Mouse (Mus musculus): Measurements from ENCODE around the gene Sfi1. TPM values are rescaled to one million over a fixed set of nuclear protein-coding genes. Genes with fewer than 3 reads are reported as not detected.
"Not testable (repeated sequence)": the region's sequence is repeated elsewhere in the genome, so short reads cannot be mapped to it uniquely, and the experiment has no call there.

Sfi1 gene
- polyA plus RNA-seq, 1 experiment: 14.1 TPM

DNA sequence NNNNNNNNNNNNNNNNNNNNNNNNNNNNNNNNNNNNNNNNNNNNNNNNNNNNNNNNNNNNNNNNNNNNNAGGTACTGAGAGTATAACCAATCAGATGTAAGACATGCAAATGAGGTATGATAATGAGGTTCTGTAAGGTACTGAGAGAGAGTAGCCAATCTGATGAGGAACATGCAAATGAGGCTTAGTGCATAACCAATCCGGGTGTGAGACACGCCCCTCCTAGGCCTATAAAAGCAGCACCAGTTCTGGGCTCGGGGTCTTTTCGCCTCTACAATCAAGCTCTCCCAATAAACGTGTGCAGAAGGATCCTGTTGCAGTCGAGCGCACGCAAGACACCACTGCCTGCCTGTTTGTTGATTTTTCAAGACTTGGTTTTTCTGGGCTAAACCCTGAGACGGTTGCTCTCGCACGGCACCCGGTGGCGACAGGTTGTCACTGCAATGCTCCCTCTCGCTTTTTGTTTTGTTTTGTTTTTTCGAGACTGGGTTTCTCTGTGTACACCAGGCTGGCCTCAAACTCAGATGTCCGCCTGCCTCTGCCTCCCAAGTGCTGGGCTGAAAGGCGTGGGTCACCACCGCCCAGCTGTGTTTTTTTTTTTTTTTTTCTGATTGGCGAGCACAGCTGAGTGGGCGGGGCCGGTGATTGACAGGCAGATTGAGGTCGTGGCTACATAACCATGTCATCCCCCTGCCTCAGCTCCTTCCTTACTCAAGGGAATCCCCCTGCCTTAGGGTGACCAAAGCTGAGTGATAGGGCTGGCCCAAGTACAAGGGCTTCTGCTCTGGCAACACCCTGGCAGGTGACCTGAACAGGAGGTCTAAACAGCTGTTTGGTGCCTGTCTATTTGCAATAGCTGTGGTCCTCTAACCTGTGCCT, 68.1 kb downstream of the Sfi1 start:
- DNase-seq (ENCODE audit: low read depth, low spot score): not testable (repeated sequence)

DNA sequence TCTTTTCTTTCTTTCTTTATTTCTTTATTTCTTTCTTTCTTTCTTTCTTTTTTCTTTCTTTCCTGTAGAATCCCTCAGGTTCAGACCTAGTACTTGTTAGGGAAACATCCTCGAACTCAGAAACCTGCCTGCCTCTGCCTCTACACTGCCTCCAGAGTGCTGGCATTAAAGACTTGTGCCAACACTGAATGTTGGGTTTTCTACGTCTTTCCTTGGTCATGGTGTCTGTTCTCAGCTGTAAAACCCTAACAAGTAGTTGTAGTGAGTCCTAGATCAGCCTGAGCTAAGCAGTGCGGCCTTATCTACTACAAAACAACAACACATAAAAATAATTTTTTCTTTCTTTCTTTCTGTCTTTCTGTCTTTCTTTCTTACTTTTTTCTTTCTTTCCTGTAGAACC, 78.9 kb downstream of the Sfi1 start:
- WGBS: 60% methylated on average over 3 of the region's 3 CpGs
- DNase-seq (ENCODE audit: low read depth, low spot score): no peak

More for the DNA sequence above, 68.1 kb downstream of the Sfi1 start:
- WGBS: 60% methylated on average over 20 of the region's 22 CpGs

DNA sequence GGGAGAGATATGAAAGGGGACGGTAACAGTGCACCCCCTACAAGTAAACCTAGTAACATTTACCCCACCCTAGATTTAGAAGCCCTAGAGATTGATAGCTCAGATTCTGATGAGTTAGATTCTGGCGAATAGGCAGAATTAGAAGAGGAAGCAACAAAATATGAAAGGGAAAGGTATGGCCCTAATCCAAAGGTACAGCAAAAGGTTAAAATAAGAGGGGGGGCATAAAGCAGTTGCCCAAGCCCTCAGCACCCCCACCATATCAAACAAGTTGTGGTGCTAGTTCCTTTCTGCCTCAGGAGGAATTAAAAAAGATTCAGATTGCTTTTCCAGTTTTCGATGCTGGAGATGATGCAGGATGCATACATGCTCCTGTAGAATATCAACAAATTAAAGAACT, 87.1 kb downstream of the Sfi1 start:
- WGBS: 74% methylated on average over 3 of the region's 3 CpGs
- no peak for DNase-seq (ENCODE audit: low read depth, low spot score)

DNA sequence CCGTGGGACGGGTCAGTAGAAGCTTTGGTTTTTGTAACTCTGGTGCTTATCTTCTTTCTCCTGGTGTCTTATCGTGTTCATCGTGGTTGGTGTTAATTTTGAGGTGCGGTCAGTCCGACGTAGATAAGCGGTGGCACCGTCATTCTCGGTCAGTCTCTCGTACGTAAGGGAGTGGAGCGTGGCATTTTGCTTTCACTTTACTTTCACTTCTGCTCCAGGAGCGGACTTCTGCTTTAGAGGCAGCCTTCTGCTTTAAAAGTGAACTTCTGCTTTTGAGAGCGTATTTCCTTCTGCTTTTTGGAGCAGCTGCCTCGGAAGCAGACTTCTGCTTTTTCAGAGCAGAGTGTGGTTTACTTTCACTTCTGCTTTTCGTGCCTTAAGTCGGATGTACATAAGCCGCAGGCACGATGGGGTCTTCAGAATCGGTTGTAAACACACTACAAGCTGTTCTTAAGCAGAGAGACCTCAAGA, 88.0 kb downstream of the Sfi1 start:
- no peak for DNase-seq (ENCODE audit: low read depth, low spot score)
- WGBS: 82% methylated on average over 21 of the region's 21 CpGs

DNA sequence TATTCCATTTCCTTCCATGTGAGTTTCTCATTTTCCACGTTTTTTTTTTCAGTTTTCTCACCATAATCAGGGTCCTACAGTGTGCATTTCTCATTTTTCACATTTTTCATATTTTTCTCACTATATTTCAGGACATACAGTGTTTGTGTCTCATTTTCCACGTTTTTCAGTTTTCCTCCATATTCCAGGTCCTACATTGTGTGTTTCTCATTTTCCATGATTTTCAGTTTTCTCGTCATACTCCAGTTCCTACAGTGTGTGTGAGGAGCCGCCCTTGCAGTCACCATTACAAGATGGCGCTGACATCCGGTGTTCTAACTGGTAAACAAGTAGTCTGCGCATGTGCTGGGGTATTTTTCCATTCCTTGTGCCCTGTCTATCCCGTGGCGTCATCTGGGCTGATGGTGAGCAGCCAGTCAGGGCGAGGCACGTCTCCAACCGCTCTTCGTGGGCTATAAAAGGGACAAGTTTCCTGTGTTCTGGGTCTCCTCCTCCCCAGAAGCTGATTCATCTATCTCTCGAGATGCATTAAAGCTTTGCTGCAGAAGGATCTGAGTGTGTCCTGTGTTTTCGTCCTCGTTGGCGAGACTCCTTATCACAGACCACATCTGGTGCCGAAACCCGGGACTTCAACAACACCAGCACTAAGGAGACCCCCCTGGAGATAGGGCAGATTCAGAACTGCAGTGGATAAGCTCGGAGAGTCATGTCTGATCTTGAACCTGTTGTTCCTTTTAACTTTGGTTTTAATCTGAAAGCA, 88.6 kb downstream of the Sfi1 start:
- 82% methylated on average over 20 of the region's 20 CpGs for WGBS
- DNase-seq (ENCODE audit: low read depth, low spot score): not testable (repeated sequence)

DNA sequence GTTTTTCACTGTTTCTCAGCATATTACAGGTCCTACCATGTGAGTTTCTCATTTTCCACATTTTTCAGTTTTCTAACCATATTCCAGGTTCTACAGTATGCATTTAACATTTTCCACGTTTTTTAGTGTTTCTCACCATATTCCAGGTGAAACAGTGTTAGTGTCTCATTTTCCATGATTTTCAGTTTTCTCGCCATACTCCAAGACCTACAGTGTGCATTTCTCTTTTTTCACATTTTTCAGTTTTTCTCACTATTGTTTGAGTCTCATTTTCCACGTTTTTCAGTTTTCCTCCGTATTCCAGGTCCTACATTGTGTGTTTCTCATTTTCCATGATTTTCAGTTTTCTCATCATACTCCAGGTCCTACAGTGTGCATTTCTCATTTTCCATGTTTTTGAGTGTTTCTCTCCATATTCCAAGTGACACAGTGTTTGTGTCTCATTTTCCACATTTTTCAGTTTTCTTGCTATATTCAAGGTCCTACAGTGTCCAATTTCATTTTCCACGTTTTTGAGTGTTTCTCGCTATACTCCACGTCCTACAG, 89.6 kb downstream of the Sfi1 start:
- 59% methylated on average over 7 of the region's 7 CpGs for WGBS
- DNase-seq (ENCODE audit: low read depth, low spot score): no peak

DNA sequence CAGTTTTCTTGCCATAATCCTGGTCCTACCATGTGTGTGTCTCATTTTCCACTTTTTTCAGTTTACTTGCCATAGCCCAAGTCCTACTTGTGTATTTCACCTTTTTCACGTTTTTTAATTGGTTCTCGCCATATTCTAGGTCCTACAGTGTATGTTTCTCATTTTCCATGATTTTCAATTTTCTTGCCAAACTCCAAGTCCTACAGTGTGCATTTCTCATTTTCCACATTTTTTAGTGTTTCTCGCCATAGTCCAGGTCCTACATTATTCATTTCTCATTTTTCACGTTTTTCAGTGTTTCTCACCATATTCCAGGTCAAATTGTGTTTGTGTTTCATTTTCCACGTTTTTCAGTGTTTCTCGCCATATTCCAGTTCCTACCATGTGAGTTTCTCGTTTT, 90.6 kb downstream of the Sfi1 start:
- 70% methylated on average over 7 of the region's 7 CpGs for WGBS
- DNase-seq (ENCODE audit: low read depth, low spot score): not testable (repeated sequence)

DNA sequence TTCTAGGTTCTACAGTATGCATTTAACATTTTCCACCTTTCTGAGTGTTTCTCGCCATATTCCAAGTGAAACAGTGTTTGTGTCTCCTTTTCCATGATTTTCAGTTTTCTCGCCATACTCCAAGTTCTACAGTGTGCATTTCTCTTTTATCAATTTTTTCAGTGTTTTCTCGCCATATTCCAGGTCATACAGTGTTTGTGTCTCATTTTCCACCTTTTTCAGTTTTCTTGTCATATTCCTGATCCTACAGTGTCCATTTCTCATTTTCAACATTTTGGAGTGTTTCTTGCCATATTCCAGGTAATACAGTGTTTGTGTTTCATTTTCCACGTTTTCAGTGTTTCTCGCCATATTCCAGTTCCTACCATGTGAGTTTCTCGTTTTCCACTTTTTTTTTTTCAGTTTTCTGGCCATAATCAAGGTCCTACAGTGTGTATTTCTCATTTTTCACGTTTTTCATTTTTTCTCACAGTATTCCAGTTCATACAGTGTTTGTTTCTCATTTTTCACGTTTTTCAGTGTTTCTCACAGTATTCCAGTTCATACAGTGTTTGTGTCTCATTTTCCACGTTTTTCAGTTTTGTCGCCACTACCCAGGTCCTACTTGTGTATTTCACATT, 91.3 kb downstream of the Sfi1 start:
- no peak for DNase-seq (ENCODE audit: low read depth, low spot score)
- 70% methylated on average over 10 of the region's 10 CpGs for WGBS

DNA sequence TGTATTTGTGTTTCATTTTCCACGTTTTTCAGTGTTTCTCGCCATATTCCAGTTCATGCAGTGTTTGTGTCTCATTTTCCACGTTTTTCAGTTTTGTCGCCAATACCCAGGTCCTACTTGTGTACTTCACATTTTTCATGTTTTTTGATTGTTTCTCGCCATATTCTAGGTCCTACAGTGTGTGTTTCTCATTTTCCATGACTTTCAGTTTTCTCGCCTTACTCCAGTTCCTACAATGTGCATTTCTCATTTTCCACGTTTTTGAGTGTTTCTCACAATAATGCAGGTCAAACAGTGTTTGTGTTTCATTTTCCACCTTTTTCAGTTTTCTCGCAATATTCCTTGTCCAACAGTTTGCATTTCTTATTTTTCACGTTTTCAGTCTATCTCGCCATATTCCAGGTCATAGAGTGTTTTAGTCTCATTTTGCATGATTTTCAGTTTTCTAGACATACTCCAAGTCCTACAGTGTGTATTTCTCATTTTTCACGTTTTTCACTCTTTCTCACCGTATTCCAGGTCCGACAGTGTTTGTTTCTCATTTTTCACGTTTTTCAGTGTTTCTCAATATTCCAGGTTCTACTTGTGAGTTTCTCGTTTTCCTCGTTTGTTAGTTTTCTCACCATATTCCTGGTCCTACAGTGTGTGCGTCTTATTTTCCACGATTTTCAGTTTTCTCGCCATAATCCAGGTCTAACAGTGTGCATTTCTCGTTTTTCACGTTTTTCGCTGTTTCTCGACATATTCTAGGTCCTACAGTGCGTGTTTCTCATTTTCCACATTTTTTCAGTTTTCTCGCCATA, 92.0 kb downstream of the Sfi1 start:
- DNase-seq (ENCODE audit: low read depth, low spot score): no peak
- 75% methylated on average over 25 of the region's 25 CpGs for WGBS

DNA sequence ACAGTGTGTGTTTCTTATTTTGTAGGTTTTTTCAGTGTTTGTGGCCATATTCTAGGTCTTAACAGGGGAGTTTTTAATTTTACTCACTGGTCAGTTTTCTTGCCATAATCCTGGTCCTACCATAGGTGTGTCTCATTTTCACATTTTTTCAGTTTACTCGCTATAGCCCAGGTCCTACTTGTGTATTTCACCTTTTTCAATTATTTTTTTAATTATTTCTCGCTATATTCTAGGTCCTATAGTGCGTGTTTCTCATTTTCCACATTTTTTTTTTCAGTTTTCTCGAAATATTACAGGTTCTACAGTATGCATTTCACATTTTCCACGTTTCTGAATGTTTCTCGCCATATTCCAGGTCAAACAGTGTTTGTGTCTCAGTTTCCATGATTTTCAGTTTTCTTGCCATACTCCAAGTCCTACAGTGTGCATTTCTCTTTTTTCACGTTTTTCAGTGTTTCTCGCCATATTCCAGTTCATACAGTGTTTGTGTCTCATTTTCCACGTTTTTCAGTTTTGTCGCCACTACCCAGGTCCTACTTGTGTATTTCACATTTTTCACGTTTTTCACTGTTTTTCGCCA, 93.1 kb downstream of the Sfi1 start:
- DNase-seq (ENCODE audit: low read depth, low spot score): peak; percentile 74
- 77% methylated on average over 12 of the region's 12 CpGs for WGBS

Other genes with a start within 250 kb of the Sfi1 start
- 43.1 and 47.5 TPM in 2 replicates for gene Eif4enif1, start 8.9 kb upstream of the Sfi1 start, polyA plus RNA-seq (2012; rRNA removed)
- 19.8 and 20.2 TPM in 2 replicates for gene Drg1, start 73.0 kb upstream of the Sfi1 start, polyA plus RNA-seq (2012; rRNA removed)
- gene Patz1, start 95.4 kb upstream of the Sfi1 start, polyA plus RNA-seq (2012; rRNA removed): 11.0 and 13.6 TPM in 2 replicates
- 5.2 and 6.7 TPM in 2 replicates for gene Pik3ip1, start 136.9 kb upstream of the Sfi1 start, polyA plus RNA-seq (2012; rRNA removed)
- 88.4 and 96.3 TPM in 2 replicates for gene Limk2, start 215.7 kb upstream of the Sfi1 start, polyA plus RNA-seq (2012; rRNA removed)

All from large intestine, adult 2 months (tissue).